Mouse (Mus musculus) spleen, postnatal 4 days (tissue): ENCODE results near the gene Olfr287.

ENCODE experiments used
- DNase-seq, 2 experiments: peaks; one replicate each; pipeline ENCODE4 v3.0.0; 2022; ENCODE audit warnings: low spot score in 2 of 2

Gene Olfr287

DNA sequence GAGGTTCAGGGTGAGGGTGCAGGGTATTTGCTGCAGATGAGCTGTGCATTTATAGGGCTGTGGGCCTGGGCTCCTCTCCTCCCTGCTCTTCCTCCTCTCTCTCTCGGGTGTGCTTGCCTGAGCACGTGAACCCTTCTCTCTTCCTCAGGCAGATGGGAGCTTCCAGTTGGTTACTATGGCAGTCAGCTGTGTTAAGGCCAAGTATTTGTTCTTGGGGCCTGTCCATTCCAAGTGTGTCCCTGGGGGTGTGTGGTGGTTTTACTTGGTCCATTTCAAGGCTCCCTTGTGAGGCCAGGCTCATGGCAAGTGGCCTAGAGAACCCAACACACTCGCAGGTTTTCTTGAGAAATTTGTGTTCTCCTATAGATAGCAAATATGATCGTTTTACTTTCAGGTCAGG lies at the start of gene Olfr287, which contains the start of gene Gm44579:
Gene Olfr287 (minus strand): TSS at position 180 of the 400 bp plus-strand sequence.
Gene Gm44579 (minus strand): TSS at position 101 of the 400 bp plus-strand sequence.
- DNase-seq: no peak

DNA sequence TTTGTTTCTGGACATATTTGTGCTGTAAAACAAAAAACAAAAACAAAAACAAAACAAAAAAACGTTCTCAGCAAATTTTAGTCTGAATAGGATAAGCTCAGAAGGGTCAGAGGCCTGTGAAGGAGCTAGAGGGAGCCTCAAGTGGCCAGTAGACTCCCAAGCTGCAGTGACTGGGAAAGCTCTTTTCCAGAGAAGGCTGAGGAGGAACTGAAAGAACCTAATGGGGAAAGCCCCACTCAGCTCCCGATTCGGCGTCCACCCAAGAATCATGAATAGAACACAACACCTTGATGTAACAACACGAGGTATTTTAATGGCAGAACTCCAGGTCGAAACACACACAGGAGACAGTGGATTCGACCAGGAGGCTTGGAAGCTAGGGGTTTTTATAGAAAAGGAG lies 36.9 kb upstream of the Olfr287 start:
- no peak for DNase-seq

DNA sequence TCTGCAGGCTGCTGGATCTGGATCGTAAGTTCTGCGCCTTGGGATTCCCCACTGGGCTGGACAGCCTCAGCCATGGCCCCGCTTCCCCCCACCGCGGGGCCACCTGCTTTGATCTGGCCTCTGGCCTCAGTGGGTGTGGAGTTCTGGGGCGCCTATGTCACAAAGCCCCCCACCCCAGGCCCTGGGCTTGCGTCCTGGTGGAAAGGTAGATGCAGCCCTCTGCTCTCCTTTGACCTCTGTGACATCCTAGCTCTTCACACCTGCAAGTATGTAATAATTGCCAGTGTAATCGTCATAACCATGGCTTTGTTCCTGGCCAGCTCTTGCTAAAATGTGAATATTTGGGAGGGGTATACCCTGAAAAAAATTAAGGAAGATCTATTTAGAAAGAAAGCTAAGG lies 36.3 kb upstream of the Olfr287 start, which contains the start of gene H1fnt:
Gene H1fnt (minus strand): TSS at position 101 of the 400 bp plus-strand sequence.
- no peak for DNase-seq

DNA sequence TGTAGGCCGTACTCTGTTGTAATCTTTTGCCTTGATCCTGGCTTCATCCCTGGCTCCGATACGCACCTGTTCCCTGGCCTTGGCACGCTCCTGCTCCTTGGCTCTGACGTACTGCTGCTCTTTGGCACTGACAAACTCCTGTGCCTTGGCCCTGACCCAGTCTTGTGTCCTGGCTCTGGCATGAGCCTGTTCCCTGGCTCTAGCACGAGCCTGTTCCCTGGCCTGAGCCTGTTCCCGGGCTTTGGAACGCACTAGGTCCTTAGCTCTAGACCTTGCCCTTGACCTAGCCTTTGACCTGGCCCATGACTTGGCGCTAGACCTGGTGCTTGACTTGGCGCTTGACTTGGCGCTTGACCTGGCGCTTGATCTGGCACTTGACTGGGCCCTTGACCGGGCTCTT lies 35.4 kb upstream of the Olfr287 start:
- DNase-seq: no peak

DNA sequence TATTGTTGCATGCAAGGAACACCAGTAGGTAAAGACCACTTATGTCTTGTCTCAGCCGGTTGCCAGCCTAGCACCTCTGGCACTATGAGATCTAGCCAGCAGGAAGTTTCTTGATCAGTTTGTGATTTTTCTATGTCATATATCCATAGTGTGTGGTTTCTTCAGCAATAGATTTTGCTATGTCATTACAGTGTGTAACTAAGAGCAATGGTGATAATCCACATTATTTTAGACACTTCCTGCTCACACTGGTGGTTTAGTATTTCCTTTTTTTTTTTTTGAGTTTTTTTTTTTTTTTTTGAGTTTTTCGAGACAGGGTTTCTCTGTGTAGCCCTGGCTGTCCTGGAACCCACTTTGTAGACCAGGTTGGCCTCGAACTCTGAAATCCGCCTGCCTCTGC lies 14.6 kb upstream of the Olfr287 start:
- DNase-seq: no peak

DNA sequence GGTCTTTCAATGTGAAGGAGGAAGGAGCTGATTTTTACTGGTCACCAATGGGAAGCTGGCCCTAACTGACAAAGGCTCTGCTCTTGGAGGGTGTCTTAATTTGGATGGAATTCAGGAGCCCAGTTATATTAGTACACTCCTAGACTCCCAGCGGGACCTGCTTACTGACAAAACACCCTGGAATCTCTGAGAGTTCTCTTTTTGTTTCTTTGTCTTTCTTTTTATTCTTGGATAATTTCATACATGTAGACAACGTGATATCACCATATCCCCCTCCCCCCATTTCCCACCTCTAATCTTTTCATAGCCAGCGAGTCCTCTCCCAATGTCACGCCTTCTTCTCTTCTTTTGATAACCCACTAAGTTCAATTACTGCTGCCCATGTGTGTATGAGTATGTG lies 13.5 kb upstream of the Olfr287 start, which contains the start of gene Olfr286:
Gene Olfr286 (minus strand): TSS at position 101 of the 400 bp plus-strand sequence.
- no peak for DNase-seq

DNA sequence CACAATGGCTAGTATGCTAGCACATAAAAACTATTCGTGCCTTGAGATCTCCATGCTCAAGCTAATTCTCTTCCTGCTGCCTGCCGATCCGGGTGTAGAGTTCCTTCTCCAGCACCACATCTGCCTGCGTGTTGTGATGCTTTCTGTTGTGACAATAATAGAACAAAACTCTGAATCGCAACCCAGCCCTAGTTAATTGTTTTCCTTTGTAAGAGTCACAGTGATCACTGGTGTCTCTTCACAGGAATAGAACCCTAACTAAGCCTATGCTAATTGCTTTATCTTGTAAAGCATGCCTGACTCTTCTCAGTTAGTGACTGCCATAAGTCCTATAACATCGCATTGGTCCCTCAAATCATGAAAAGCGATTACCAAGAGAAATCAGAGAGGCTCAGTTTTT lies 5.2 kb upstream of the Olfr287 start:
- no peak for DNase-seq

DNA sequence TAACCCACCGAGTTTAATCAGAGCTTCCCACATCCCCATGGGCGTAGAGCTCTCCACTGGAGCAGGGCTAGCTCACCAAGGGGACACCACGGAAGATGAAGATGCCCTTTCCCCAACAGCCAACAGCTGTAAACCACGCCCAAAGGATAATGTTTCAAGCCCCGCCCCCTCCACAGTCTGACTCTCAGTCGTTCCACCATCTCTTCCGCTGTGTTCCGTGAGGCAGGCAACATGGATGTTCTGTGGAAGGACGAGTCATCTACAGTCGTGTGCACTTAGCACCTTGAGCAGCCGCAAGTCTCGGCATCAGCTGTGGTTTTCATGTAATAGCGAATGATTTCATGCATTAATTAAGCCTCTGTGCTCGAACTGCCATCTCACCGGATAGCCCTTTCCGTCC lies 4.8 kb upstream of the Olfr287 start:
- DNase-seq: no peak

DNA sequence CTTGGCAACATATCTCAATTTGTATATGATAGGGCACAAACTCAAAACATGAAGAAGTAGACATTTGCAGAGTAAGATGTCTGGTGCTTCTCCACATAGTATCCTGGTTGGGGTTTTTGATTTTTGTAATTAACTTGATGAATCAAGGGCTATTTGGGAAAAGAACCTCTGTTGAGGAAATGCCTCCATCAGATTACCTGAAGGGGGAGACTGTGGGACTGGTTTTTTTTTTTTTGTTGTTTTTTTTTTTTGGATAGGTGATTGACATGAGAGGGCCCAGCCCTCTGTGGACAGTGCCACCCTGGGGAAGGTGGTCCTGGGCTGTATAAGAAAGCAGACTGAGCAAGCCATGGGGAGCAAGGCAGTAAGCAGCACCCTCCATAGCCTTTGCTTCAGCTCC lies 1.5 kb upstream of the Olfr287 start:
- no peak for DNase-seq

DNA sequence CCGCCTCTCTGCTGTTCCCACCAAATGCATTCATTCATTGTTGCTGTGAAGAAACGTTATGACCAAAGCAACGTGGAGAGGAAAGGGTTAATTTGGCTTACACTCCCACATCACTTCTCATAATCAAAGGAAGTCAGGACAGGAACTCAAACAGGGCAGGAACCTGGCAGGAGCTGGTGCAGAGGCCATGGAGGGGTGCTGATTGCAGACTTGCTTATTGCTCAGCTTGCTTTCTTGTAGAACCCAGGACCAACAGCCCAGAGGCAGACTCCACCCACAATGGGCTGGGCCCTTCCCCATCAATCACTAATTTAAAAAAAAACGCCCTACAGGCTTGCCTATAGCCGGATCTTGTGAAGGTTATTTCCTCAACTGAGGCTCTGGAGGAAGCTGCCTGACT lies 6.7 kb downstream of the Olfr287 start:
- DNase-seq: no peak

DNA sequence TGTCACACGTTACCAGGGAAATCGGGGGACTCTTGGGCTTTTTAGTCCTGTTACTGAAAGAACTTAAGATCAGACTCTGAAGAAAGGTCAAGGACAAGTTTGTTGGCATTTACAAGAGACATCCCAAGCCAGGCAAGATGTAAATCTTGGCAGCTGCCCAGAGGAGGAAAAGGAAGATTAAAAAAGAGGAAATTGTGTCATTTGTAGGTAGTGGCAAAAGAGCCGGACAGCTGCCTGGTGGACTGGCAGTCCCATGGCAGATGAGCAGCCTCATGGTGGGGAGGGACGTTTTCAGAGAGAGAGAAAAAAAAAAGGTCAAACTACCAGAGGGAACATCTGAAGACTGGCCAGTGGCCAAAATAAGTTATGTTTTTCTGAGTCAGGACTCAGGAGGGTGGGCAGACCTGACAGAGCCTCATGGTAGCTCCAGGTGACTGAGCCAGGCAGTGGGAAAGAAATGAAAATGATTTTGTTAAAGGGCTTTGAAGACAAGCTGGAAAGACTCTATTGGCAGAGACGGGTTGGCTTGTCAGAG lies 7.5 kb downstream of the Olfr287 start:
- no peak for DNase-seq

DNA sequence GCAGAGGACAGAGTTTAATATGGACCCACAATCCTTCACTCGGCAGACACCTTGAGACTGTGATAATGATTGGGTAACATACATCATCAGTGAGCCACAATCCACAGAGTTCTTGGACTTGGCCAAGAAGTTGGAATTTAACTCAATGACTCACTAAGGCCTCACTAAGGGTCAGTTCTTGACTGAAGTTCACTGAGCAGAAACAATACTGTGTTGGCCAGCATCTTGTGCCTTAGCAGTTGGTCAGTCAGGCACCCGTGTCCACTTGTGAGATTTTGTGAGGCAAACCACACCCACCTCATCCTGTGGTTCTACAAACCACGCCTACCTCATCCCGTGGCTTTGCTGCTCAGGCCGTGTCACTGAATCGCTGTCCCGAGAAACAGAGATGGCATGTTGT lies 11.2 kb downstream of the Olfr287 start:
- no peak for DNase-seq

DNA sequence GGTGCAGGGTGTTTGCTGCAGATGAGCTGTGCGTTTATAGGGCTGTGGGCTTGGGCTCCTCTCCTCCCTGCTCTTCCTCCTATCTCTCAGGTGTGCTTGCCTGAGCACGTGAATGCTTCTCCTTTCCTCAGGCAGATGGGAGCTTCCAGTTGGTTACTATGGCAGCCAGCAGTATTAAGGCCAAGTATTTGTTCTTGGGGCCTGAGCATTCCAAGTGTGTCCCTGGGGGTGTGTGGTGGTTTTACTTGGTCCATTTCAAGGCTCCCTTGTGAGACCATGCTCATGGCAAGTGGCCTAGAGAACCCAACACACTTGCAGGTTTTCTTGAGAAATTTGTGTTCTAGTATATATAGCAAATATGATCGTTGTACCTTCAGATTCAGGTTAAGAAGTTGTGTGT lies 25.4 kb downstream of the Olfr287 start, which contains the start of gene Olfr288:
Gene Olfr288 (minus strand): TSS at position 101 of the 400 bp plus-strand sequence.
- no peak for DNase-seq

DNA sequence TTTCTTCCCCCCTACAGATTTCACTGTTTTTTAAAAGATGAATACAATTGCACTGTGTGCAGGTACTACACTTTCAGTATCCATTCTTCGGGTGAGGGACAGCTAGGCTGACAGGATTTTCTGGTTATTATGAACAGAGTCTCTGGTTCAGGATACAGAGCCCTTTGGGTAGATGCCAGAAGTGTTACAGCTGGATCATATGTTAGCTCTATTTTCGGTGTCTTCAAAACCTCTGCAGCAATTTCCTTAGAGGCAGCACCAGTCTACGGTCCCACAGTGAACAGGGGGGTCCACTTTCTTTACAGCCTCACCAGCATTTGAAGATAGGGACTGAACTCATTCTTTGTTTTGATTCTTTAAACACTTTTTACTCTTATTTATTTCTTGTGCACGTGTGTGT lies 36.4 kb downstream of the Olfr287 start:
- no peak for DNase-seq

DNA sequence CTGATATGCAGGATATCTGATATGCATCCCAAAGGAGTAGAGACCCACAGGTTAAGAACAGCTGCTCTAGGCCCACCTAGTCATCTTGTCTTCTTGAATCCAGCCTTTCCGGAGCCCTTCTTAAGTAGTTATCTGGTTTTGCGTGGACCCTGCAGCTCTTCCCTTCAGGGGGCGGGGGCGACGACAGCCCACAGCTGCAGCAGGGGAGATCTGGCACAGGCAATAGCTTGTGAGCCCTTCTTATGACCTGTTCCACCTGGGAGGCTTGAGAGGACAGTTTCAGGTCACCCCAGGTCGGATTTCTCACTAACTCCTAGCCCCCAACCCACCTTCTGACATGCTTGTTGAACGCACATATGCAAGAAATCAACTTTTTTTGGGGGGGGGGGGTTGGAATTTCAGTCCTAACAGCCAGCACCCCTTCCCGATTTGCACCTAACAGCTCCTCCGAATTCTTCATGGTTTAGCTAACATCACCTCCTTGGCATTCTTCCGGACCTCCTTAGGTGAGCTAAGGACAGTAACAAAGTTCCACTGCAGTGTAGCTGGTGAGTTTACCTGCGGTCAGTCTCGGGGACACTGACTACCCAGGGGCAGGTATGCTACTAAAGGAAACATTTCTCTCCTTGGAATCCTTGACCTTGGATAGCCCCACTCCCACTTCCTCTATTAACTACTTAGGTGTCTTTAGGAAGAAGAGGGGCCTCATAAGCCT lies 38.8 kb downstream of the Olfr287 start:
- DNase-seq: no peak

DNA sequence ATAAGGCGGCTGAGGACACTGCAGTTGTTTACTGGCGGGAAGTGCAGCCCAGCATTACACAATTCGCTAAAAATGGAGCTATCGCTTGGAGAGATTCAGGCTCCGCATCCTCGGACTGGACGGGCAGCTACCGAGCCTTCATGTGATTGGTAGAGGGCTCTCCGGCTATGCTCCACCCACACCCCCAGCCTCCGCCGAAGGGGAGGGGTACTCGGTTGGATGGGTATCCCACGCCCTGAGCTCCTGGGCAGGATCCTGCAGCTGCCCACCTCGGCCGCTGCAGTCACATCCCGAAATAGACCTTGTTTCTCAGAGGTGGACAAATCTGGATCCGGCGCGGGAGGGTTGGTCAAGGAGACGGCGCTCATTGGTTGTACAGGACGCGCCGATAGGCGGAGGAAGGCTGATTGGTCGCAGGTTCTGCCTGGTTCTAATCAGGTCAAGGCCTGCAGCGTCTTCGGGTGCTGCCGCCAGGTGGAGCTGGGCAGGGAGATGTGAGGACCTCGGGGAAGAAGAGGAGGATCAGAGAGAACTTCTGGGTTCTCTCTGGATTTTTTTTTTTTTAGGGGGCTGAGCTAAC lies 39.6 kb downstream of the Olfr287 start:
- peak; percentile 76 to 85 for DNase-seq

DNA sequence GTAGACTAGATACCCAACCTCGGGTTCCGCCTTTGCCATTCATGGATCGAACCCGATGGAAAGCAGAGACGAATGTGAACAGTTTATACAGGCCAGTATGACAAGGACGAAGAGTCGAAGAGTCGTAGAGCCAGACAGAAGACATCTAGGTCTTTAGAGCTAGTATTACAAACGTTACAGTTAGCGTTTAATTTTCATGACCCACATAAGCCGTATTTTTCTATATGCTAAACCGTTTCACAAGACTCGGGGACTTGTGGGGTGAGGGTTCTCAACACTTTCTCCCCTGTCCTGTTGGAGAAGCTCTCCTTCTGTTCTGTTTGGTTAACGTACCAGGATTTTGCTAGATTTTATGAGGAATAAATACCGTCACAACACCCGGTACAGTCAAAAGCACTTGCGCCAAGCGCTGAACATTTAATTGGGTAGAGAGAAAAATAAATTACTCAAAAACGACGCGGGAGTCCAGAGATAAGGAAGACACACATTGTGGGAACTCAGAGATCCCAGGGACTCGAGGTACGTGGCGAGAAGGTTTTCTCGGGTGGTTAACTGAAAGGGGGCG lies 40.2 kb downstream of the Olfr287 start:
- no peak for DNase-seq

DNA sequence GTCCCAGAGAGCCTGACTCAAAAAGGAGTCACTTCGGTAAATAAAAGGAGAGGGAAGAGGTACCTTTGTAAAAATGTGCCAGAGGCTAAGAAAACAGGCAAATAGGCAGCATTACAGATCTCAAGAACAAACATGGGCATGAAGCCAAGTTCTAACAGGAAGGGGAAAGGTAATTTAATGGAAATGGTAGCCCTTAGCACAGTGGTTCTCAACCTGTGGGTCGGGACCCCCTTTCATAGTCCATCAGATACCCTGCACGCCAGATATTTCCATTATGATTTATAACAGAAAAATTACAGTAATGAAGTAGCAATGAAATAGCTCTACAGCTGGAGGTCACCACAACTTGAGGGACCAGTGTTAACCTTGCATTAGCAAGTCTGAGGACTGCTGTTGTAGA lies 43.5 kb downstream of the Olfr287 start:
- no peak for DNase-seq

DNA sequence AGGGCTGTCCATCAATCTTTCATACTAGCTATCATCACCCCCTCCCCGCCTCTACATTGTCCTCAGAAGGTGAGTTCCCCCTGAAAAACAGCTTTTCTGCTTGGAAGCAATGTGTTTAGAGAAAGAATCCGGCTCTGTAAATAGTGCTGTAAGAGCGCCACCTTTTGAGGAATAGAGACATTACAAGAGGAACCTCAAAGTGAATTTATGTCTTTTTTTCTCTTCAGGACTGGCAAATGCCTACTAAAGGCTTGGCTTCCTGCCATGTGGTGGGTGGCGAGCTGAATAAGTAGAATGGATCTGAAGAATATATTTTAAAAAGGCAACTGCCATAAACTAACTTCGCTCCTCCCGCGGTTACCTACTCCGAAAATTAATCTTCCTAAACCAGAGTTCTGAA lies 47.0 kb downstream of the Olfr287 start:
- DNase-seq: no peak

DNA sequence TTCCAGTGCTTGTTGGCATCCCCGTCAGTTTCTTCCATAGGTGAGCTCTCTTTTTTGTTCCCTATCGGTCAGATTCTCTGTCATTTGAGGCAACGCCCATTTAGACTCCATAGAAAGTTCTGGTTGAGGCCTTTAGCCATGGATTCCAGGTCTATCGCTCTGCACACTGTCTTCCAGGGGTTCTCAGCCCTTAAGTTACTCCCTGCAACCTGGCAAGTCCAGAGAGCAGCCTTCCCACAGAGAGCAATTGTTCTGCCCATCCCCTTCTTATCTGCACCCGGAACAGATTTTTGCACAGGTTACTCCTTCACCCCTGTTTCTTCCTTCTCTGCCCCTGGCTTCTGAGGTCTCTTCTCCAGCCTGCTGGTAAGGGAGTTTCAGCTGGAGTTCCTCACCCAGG lies 48.7 kb downstream of the Olfr287 start:
- no peak for DNase-seq

DNA sequence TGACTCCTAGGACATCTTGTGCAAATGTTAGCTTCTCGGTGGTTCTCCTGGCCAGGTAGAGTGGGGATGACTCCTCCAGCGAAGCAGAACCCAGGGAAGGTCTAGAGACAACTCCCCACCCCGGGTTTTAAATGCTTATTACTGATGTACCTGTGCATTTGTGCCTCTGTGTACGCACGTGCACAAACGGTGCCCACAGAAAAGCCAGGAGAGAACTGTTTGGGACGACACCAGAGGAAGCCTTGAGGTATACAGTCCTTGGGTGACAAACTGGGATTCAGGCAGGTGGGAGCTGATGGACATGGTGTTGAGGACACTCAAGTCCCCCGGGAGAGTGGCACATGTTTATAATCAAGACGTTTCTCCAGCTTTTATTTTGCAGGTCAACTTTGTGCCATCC lies 49.9 kb downstream of the Olfr287 start:
- no peak for DNase-seq

DNA sequence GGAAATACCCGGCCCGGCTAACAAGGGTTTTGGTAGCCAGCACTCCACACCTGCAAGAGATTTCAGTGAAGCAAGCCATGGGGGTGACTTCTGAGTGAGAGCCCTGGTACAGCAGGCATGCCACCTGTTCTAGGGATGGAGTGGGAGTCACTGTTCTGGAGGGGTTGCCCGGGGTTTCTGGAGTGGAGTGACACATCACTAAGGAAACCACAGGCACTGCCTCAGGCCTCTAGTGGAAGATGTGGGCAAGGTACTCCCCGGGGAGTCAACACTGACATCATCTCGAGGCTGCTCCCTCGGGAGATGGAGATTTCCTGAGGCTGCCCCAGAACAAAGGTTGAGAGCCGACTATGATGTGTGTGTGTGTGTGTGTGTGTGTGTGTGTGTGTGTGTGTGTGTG lies 50.5 kb downstream of the Olfr287 start:
- DNase-seq: no peak

DNA sequence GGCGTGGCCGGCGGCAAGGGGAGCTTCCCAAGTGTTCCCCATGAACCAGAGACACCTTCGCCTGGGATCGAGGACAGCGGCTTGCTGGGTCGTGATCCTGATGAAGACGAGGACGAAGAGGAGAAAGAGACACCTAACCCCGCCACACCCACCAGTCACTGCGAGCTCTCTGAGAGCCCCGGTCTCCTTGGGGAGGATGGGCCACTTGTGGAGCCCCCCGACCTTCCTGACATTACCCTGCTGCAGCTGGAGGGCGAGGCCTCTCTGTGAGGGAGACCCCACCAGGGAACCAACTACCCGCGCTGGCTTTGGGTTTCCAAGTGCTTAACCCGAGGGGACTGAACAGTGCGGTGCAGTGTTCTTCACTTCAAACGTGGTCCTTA lies 52.2 kb downstream of the Olfr287 start:
- no peak for DNase-seq
